Mouse (Mus musculus): Measurements from ENCODE around the gene Ltbp3.
"Not testable (repeated sequence)": the region's sequence is repeated elsewhere in the genome, so short reads cannot be mapped to it uniquely, and the experiment has no call there.

Gene Ltbp3

DNA sequence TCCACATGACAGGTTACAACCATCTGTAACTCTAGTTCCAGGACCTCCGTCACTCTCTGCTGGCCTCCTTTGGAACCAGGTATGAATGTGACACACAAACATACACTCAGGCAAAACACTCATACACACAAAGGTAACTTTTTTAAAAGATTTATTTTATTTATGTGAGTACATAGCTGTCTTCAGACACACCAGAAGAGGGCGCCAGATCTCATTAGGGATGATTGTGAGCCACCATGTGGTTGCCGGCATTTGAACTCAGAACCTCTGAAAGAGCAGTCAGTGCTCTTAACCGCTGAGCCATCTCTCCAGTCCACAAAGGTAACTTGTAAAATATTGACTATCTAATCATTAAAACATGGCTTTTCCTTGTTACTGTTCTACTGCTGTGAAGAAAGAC lies 50.6 kb downstream of the Ltbp3 start:
- no peak for DNase-seq (ENCODE audit: low read depth, low spot score)

GRCm38 (mm10) chr19:5793116-5793515 lies 52.4 kb downstream of the Ltbp3 start:
- peak; percentile 57 for DNase-seq (ENCODE audit: low read depth, low spot score)

- DNase-seq (ENCODE audit: low read depth, low spot score): not testable (repeated sequence)
These were observed 53.4 kb downstream of the Ltbp3 start for GRCm38 (mm10) chr19:5793917-5794770.

DNA sequence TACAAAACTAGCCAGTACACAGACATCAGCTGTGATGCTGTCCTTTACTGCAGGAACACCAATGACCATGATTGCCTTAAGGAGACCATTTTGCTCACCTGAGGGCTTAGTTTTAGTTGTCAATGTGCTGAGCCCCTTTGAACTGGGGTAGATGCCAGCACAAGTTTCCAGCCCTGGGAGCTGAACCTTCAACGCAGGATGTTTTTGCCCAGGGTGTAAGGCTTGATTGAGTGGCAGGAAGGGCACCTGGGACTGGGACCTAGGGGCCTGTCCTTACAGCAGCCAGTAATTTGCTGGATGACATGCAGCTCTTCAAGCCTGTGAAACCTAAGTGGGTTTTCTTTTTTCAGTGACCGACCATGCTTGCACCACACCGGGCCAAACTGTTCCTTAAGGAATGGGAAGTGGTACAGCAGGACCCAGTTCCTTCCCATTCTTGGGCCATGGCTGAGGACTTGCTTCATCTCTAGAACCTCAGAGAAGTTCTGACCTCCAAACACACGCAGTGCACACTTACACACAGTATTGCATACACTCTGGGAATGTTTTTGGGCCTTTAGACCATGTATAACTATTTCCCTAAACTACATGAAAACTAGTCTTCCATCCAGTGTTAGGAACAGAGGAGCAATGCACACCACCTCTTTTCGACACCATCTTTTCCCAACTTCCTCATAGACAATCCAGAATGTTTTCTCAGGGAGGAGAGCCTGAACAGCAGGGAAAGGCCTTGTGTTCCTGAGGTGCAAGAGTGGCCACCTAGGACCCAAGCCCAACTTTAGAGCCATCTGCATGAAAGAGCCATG lies 54.3 kb downstream of the Ltbp3 start:
- DNase-seq (ENCODE audit: low read depth, low spot score): no peak

DNA sequence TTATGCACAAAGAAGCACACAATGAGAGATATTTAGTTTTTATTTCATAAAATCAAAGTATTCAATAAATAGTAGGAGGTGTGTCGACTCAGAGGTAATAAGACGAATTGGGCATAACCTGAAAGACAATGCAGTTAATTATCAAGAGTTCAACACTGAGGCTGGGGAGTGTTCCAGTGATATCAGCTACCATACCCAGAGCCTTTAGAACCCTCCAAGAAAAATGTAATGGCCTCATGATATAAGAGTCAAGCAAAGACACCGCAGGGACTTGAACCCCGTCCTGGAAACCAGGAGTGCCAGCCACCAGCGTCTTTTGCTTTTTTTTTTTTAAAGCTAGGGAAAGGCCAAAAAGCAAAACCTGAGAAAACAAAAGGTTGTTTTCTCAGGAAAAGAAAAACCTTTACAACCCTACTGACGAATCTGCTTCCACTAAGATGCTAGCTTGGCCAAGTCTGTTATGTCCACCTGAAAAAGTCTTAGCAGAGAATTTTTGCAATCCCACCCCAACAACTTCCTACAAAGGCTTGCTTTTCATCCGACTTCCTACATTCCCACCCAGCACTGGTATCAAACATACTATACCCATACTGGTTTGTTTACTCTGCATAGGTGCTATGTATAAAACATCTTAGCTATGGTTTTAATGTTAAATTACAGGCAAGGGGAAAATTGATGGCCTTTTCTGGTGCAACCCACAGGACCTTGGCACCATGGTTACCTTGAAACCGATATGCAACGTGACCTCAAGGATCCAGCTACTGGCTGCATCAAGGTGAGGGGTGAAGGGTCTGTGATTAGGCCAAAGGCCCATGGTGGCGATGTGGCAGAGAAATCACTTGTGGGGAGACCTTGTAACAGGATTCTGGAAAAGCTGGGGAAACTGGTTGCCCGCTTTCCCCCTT lies 55.2 kb downstream of the Ltbp3 start:
- DNase-seq (ENCODE audit: low read depth, low spot score): no peak

- DNase-seq (ENCODE audit: low read depth, low spot score): no peak
These were observed 55.9 kb downstream of the Ltbp3 start for GRCm38 (mm10) chr19:5796573-5797111.

DNA sequence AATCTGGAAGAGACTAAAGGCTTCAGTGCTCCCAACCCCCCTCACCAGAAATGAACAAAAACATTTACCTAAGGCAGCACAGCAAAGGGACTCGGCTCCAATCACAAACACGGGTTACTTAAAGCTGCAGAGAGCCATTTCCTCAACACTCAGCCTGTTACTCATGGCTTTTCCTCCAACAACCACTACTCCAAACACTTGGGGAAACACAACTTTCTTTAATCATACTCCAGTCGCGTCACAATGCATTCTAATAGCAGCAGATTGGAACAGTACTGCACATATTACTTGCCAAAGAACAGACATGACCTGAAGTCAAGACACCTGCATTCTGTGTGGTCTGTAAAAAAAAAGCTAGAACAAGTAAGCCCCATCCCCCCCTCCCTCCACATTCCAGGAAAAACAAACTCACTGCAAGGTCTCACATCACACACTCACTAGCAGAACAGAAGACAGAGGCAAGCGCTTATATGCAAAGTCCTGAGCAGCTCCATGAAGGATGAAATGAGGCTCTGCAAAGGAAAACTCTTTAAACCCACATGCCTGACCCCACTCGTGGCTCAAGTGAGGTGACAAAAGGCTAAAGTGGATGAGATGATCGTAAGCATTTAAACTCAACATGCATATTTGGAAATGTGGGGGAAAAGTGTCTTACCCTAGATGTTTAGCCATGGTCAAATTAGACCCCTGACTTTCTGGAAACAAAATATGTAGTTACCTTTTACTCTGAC lies 56.8 kb downstream of the Ltbp3 start:
- no peak for DNase-seq (ENCODE audit: low read depth, low spot score)

- no peak for DNase-seq (ENCODE audit: low read depth, low spot score)
These were observed 58.2 kb downstream of the Ltbp3 start for GRCm38 (mm10) chr19:5798700-5799479.

DNA sequence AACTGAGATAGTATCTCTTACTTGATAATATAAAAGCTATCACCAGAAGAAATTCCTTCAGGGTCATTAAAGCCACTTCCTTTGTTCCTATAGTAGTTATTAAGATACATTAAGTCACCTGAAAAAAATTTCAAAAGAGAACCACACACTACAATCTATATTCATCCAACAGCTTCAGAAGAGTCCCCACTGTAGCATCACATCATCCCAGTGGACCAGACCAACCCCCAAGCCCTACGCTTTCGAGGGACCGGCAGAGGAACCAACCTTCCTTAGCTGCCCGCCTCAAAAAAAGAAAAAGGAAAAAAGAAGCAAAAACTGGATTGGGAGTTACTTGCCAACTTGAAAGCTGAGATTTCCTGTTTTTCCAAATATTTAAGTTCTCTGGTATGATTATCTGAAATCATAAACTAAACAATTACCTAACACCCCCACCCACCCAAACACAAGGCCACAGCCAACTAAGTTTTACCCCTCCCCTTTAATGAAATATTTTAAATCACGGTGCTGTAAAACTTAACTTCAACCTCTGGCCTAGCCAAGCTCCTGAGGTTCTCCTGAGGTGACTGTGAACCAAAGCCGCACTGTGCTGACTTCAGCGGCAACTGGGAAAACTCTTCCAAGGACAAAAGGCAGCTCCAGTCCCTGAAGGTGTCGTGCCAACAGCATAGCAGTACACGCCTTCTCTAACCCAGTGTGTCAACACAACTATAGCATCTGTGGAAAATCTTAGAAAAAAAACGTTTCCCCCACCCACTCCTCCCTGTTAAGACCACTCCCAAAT lies 59.1 kb downstream of the Ltbp3 start:
- no peak for DNase-seq (ENCODE audit: low read depth, low spot score)

GRCm38 (mm10) chr19:5800350-5800631 lies 59.6 kb downstream of the Ltbp3 start:
- no peak for DNase-seq (ENCODE audit: low read depth, low spot score)

DNA sequence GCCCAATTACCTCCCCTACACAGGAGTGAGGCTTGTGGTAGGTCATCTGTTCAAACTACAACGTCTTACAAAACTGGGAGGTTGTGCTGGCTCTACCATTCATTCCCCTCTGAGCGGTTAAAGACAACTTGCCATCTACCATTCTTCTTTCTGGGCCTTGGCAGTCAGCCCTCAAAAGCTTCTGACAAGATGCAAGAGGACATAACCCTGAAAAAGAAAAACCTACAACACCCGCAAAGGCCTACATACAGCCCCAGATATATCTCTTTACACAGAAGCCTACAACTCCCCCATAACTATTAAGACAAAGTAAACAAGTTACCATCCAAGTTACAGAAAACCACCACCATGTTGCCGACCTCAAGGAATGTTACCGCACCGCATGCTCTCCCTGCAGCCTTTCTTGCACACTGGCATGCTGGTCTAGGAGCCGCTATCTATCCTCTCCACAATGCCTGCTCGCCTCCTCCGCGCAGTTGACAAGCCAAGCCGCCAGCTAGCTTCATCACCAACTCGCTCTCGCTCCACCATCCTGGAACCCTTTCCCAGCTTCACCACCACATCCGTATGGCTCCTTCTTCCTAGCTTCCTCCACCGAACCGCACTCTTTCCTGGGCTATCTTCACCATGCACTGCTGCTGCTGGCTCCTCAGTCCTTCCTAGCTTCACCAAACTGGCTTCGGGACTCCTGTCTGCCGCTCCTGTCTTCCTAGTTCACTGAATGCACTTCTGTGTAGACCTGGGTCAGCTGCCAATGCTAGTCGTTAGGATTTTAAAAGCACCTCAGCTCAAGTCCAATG lies 60.1 kb downstream of the Ltbp3 start:
- DNase-seq (ENCODE audit: low read depth, low spot score): no peak

- no peak for DNase-seq (ENCODE audit: low read depth, low spot score)
These were observed 60.8 kb downstream of the Ltbp3 start for GRCm38 (mm10) chr19:5801432-5801964.

GRCm38 (mm10) chr19:5802011-5802786 lies 61.5 kb downstream of the Ltbp3 start:
- DNase-seq (ENCODE audit: low read depth, low spot score): peak; percentile 97

- DNase-seq (ENCODE audit: low read depth, low spot score): no peak
These were observed 62.0 kb downstream of the Ltbp3 start for GRCm38 (mm10) chr19:5802787-5803040.

DNA sequence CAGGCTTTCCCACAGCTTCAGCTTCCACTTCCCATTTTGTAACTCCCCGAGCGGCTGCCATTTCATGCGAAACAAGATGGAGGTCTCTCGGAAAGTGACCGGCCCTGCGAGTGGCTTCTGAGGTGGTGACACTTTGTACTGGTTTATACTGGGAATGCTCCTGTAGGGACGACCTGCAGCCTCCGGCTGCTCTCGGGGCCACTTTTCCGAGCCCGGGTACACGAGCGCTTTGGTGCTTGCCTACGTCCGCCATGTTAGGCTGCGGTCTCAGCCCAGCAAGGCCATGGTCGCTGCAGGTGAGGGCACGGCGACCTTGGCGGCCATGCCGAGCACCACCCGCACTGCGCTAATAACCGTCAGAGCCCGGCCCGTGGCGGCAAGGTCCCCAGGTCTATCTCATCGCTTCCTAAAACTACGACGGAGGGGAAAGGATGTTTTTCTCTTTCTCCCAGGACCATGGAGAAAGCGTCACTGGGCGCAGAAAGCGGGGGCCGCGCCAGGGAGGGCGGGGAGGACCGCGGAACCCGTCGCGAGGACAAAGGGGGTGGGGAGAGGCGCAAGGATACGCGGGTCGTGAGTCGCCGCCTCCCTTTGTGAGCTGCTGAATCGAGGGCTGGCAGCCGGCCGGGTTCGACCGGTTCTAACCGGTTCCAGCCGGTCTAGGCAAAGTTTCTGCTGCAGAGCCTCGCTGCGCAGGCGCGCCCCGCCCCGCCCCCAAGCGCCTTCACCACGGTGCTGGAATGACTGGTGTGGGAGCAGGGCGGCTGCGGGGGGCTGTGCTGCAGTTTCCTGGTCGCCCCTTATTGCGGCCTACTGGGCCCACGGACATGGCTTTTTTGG lies 62.6 kb downstream of the Ltbp3 start:
- DNase-seq (ENCODE audit: low read depth, low spot score): peak; percentile 97

DNA sequence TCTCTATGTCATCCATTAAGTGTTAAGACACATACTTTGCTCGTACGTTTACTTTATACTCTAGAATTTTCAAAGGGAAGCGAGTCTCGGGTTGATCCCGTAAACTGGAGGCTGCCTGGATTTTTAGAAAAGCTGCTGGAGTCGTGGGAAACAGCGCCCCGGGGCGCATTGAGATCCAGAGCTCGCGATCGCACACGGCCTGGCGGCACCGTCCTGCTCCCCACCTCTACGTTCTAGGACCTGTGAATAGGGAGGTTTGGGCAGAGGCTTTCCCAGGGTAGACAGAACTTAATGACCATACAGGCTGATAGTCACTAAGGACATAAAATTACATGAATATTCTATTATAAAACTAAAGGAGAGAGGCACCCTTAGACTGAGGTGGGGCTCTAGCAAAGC lies 63.2 kb downstream of the Ltbp3 start:
- no peak for DNase-seq (ENCODE audit: low read depth, low spot score)

GRCm38 (mm10) chr19:5804371-5804899 lies 63.7 kb downstream of the Ltbp3 start:
- no peak for DNase-seq (ENCODE audit: low read depth, low spot score)
